Mouse (Mus musculus) lung, adult 2 months (tissue): Measurements from ENCODE around the gene Nlrp9b. TPM values are rescaled to one million over a fixed set of nuclear protein-coding genes. Genes with fewer than 3 reads are reported as not detected.
"Not testable (repeated sequence)": the region's sequence is repeated elsewhere in the genome, so short reads cannot be mapped to it uniquely, and the experiment has no call there.

Source experiments
- DNase-seq: peaks from one replicate; pipeline ENCODE4 v3.0.0; 2022
- H3K4me1 ChIP-seq: fragments of 200-500 bp; 2 replicates; pipeline ENCODE4 v1.6.1; 2011; ENCODE audit warnings: low read length; ENCODE audit not compliant: control insufficient read depth, insufficient read depth
- H3K4me3 ChIP-seq: fragments of 200-500 bp; replicated peaks from 2 replicates; pipeline ENCODE3; 2011; ENCODE audit warnings: low read depth, mild to moderate bottlenecking, control low read depth, low read length; ENCODE audit errors: extremely low read depth
- CTCF ChIP-seq: fragments of 200-500 bp; IDR thresholded peaks from 2 replicates; pipeline ENCODE4 v1.5.1; 2011; ENCODE audit warnings: mild to moderate bottlenecking, low read length, control low read depth; ENCODE audit not compliant: insufficient read depth
- POLR2A ChIP-seq: fragments of 200-500 bp; IDR thresholded peaks from 2 replicates; pipeline ENCODE4 v1.6.1; 2011; ENCODE audit warnings: low read depth, mild to moderate bottlenecking, control low read depth, low read length, borderline replicate concordance; ENCODE audit errors: extremely low read depth
- WGBS: fragments of 180-500 bp; shearing (Covaris S2); methylation state at CpG from one replicate; pipeline ENCODE4 v1.1.7; 2018; 5-methylcytosine and 5-hydroxymethylcytosine counted together
- polyA plus RNA-seq: library from polyadenylated mRNA; depleted of rRNA; stranded (reverse); fragments of >200 nt; gene quantifications from 2 replicates; pipeline ENCODE4 v1.2.3, GENCODE M21; 2012; rRNA removed

The Nlrp9b gene
- not detected in 2 replicates for polyA plus RNA-seq

DNA sequence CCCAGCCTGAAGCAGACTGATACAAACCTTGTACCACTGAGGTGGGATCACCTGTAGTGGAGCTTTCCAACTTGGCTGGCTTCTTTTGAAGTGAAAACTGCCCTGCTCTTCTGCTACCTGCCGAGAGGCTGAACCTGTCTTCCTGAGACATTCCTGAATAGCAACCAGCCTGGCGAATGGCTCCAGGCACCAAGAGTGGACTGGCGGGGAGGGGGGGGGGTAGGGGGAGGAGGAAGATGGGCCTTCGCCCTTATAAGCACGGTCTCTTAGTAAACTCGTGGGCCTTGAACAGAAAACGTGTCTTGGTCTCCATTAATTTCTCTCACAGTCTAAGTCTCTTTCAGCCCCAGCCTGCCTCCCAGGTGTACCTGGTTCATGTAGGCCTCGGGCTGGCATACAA, at the start of gene Nlrp9b:
TSS of gene Nlrp9b (plus strand) at position 301 of the 400 bp plus-strand sequence.
- 52% methylated on average over 8 of the region's 8 CpGs for WGBS
- not testable (repeated sequence) for H3K4me1 ChIP-seq, DNase-seq, H3K4me3 ChIP-seq

DNA sequence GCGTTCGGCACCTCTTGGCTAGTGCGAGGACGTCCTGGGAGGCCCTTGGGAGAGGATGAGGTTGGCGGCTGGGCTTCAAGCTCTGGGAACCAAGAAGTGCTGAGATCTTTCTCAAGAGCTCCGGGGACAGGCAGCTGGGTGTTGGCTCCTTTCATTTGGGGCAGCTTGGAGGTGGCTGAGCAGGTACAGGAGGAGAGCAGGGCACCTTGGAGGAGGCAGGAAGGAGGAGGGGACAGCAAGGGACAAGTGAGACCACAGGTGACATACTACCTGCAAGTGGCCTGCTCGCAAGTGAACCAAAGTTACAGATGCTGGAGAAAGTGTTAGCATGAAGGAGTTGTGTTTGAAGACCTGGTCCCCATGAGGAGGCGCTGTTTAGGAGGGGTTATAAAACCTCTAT, 46.6 kb upstream of the Nlrp9b start:
- peaks cover 3% of the 10 kb centered on the region; the same call in 1 of the 2 replicates for H3K4me1 ChIP-seq
- DNase-seq: no peak
- TF ChIP-seq POLR2A (no peak), CTCF (no peak)
- H3K4me3 ChIP-seq: no peak overlapping the region
- WGBS: 86% methylated on average over 8 of the region's 8 CpGs

DNA sequence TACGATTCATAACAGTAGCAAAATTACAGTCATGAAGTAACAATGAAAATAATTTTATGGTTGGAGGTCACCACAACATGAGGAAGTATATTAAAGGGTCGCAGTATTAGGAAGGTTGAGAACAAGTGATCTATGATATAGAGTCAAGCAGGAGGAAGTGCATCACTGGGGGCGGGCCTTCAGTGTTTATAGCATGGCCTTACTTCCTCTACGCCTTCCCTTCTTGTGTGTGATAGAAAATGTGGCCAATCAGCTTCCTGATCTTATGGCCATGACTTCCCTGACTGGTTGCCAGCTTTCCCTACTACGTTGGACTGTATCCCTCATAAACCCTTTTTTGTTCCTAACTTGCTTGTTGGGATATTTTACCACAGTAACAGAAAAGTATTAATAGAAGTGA, 46.1 kb upstream of the Nlrp9b start:
- TF ChIP-seq CTCF: no peak
- no peak for TF ChIP-seq POLR2A
- no peak for DNase-seq
- H3K4me3 ChIP-seq: no peak overlapping the region
- H3K4me1 ChIP-seq: 0 out of 2 replicates have a peak, but pooled peaks cover 2% of the 10 kb centered on the region
- WGBS: 79% methylated on average over 5 of the region's 5 CpGs

DNA sequence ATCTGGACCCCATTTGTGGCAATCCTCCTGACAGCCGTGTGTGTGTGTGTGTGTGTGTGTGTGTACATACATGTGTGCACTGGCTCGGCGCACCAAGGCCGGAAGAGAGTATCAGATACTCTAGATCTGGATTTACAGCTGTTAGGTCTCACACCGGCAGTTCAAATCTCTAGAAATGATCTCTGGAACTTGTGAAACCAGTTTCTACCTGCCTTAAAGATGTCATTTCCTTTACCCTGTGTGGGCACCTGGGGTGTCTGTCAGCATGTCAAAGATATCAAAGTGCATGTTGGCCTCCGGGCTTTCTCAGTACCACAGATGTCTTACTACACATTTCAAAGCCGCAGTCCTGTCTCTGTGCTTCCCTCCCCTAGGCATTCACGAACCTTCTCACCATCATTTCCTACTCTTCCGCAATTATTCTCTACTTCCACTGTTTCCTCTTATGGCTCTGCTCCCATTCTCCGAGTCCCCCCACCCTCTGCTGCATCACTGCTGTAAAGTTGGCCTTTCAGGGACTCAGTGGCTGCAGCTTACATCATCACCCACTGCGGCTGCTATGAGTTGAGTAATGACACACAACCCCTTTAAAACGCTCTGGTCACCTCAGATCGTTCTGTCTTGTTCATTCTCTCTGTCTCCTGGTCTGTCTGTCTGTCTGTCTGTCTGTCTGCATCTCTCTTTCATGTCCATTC, 45.3 kb upstream of the Nlrp9b start:
- no peak for TF ChIP-seq CTCF
- no peak for TF ChIP-seq POLR2A
- H3K4me1 ChIP-seq: no peaks in the 10 kb centered on the region
- no peak for DNase-seq
- no peak overlapping the region for H3K4me3 ChIP-seq
- WGBS: 72% methylated on average over 13 of the region's 13 CpGs

DNA sequence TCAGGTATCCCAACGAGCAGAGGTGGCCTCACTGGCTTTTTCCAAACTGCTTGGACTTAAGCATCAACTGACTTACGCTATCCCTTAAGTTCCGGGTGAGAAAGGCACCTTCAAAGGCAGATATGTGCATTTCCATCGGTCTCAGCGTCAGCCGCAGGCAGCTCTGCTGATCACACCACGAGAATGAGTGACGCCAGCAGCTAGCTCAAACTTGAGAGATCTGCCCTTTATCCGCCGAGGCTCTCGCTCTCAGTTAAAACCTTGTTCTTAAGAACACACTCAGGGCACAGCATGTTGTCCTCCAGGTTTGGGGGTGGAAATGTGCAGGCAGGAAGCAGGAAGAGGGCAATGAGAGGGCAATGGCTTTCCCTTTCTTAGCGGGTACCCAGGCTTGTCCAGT, 42.3 kb upstream of the Nlrp9b start:
- Histone ChIP-seq H3K4me1 (no peaks in the 10 kb centered on the region), H3K4me3 (no peak overlapping the region)
- 67% methylated on average over 12 of the region's 12 CpGs for WGBS
- DNase-seq: no peak
- TF ChIP-seq POLR2A: no peak
- no peak for TF ChIP-seq CTCF

DNA sequence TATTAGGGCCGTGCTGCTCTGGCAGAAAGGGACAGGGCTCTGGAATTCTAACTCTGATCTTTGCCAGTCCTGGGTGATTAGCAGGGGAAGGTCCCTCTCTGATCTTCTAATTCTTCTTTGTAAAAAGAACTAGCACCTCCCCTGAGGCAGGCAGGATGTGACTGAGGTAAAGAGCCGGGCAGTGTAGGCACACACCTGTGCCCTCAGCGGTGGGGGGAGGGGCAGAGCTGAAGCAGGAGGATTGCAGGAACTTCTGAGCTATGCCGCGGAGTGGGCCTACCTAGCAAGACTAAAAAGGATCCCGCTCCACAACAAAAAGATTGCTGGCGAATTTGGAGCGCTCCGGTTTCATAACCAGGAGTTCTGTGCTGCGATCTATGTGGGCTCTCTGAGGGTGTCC, 41.3 kb upstream of the Nlrp9b start:
- WGBS: 70% methylated on average over 10 of the region's 10 CpGs

DNA sequence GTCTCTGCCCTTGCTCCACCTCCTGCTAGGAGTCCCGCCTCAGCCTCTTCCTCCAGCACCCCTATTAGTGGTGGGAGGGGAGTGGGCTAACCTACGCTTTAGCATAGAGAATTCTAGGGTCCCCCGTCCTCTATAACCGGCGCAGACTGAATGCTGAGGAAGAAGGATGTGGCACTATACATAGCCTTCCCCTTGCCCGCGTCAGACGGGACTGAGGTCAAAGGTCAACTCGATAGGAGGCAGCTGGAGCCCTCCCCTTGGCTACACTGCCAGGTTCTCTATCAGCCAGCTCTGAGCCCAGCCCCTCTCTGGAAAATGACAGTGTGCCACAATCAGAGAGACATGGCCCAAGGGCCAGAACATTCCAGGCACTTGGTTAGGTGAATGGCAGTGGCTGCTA, 40.7 kb upstream of the Nlrp9b start, which contains the start of gene Igsf23:
TSS of gene Igsf23 (minus strand) at position 168 of the 400 bp plus-strand sequence.
- H3K4me1 ChIP-seq: no peaks in the 10 kb centered on the region
- 48% methylated on average over 9 of the region's 9 CpGs for WGBS
- no peak within 1 kb of the TSS for H3K4me3 ChIP-seq
- TF ChIP-seq CTCF (no peak), POLR2A (no peak)
- DNase-seq: no peak

More for the DNA sequence above, 41.3 kb upstream of the Nlrp9b start:
- no peak for DNase-seq
- no peak overlapping the region for H3K4me3 ChIP-seq
- TF ChIP-seq CTCF (no peak), POLR2A (no peak)
- H3K4me1 ChIP-seq: no peaks in the 10 kb centered on the region

DNA sequence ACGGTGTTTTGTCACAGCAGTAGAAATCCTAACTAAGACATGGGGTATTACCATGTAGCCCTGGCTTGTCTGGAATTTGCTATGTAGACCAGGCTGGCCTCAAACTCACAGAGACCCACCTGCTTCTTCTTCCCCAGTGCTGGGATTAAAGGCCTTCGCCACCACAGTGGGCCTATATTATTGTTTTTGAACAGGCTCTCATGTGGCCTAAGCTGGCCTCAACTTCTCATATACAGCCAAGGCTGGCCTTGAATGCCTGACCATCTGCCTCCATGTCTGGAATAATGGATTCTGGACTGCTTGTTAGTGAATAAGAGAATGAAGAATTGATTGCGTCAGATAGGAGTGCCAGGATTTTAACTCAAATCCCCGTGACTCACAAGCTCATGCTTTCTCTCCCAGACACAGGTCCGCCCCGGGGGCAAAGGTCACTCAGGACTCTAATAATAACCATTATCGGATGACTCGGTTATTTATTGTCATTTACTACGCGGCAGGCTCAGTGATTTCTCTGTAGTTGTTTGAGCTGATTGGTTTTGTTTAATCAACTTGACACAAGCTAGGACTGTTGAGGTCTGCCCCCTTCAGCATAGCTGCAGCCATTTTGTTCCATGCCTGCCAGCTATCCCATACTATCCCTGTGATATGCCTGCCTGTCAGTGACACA, 38.8 kb upstream of the Nlrp9b start:
- Histone ChIP-seq H3K4me1 (0 out of 2 replicates have a peak, but pooled peaks cover 2% of the 10 kb centered on the region), H3K4me3 (no peak overlapping the region)
- 74% methylated on average over 10 of the region's 10 CpGs for WGBS
- no peak for DNase-seq
- TF ChIP-seq CTCF: no peak
- TF ChIP-seq POLR2A: no peak

DNA sequence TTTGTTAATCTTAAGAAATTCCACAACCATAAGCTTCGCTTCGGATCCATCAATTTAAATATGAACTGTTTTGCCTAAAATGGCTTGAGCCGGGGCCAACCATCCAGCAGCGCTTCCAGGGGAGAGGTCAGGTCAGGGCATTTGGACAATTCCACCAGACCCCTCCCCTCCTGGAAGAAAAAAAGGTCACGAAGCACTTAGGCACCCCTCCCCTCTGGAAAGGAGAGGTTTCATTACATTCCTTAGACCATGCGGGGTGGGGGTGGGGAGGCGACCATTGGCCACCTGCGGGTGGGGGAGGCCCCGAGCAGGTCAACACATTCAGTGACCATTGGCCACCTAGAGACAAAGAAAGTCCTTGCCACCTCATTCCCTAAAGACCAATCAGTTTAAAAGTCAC, 38.2 kb upstream of the Nlrp9b start:
- no peak for DNase-seq
- no peak for TF ChIP-seq CTCF
- H3K4me3 ChIP-seq: no peak overlapping the region
- 0 out of 2 replicates have a peak, but pooled peaks cover 2% of the 10 kb centered on the region for H3K4me1 ChIP-seq
- 56% methylated on average over 9 of the region's 9 CpGs for WGBS

DNA sequence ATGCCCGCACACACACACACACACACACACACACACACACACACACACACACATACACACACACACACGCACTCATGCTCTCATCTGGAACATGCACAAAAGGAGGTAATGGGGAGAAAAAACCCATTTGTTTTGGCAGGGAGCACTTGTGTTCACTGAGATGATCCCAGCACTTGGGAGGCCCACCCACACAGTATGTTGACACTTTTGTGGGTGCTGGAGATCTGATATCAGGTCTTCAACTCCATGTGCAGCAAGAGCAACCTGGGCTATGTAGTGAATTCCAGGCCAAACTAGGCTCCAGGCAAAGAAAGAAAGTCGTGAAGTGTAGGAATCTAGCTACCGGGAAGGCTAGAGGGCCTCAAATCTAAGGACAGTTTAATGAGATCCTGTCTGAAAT, 35.4 kb upstream of the Nlrp9b start:
- no peak for DNase-seq
- no peak for TF ChIP-seq CTCF
- no peak for TF ChIP-seq POLR2A
- Histone ChIP-seq H3K4me1 (0 out of 2 replicates have a peak, but pooled peaks cover 2% of the 10 kb centered on the region), H3K4me3 (no peak overlapping the region)
- 53% methylated on average over 4 of the region's 4 CpGs for WGBS
